Mouse (Mus musculus) frontal cortex, postnatal 36 days (tissue): Measurements from ENCODE around the gene Pkd1l2.

Experiments used
- DNase-seq, 2 experiments: peaks; one replicate each; pipeline ENCODE4 v3.0.0; 2022; ENCODE audit warnings: low spot score in 2 of 2

Pkd1l2 gene

DNA sequence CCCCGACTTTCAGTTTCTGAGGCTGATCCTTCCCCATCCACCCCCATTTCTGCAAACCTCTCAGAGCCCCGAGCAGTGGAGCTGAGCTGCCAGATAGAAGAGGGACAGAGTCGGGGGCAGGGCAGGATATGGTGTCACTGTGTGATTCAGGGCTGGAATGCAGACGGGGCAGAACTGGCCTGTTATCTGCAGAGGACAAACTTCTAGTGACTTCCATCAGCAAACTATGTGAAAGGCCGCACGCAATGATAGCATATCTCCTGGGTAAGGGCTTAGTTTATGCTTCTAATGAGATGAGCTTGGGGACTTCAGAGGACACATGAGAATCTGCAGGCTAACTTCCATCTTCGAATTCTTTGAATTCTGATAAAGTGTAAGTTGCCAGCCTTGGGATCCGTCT, 3.3 kb upstream of the Pkd1l2 start:
- no peak for DNase-seq

GRCm38 (mm10) chr8:117082947-117083559, 804 bp upstream of the Pkd1l2 start:
- no peak for DNase-seq

DNA sequence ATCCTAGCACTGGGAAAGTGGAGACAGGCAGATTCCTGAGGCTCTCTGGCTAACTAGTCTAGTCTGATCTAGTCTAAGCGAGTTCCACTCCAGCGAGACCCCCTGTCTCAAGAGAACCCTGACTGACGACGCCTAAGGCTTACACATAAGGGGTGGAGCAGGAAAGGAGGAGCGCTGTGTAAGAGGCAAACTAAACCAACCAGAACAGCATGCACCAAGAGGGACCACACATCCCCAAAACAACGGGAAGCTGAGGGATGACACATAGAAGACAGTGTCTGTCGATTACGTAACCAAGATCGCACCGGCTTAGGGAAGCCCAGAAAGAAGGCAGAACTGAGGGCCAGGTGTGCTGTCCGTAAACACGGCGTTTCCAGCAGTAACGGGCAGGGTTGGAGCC, 2.6 kb downstream of the Pkd1l2 start:
- no peak for DNase-seq

- DNase-seq: no peak
These were observed 3.8 kb downstream of the Pkd1l2 start for GRCm38 (mm10) chr8:117078367-117078926.

GRCm38 (mm10) chr8:117074350-117075182, 7.7 kb downstream of the Pkd1l2 start:
- DNase-seq: no peak

GRCm38 (mm10) chr8:117069708-117070107, 12.5 kb downstream of the Pkd1l2 start:
- DNase-seq: peak in 1 of 2 experiments; percentile 16

DNA sequence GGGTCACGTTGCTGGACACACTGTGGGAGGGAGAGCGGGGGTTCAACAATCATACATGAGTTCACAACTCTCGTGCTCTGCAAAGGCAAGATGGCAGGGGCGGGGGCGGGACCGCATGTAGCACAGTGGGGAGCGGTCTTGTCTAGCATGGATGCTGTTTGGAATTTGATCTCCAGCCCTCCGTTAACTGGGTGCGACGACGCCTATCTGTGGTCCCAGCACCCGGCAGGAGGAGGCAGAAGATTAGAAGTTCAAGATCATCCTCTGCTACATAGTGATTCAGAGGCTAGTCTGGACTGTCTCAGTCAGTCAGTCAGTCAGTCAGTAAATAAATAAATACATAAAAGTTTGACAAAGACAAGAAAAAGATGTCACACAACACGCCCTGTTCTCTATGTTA, 14.0 kb downstream of the Pkd1l2 start:
- no peak for DNase-seq

DNA sequence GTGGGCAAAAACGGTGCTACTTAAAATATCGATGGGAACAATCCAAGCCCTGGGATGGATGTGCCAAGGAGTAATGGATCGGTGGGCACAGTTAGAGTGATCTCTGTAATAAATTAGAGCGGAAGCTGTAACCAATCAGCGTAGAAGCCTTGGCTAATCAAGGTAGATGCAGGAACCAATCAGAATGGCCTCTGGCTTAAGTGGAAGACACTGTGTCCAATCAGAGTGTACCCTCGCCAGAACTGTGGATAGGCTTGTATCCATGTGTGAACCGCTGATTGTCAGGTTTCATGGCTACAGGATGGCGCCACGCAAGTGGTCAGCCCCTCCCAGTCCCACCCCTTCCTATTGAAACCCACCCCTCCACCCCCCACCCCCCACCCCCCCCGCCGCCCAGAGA, 14.9 kb downstream of the Pkd1l2 start:
- no peak for DNase-seq

DNA sequence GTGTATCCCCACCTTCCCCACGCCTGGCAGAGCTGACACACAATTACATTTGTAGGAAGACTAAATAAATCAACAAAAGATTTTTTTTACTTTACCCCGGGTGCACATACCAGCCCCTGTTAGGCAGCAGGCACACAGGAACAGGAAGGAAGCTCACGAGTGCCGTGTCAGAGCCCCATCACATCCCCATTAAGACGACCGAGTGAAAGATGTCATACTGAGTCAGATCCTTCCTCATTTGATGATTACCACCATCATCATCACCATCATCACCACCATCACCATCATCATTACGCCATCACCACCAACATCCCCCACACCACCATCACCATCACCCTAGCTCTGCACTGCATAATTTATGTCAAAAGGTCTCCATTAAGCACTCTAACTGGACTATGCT, 15.3 kb downstream of the Pkd1l2 start:
- no peak for DNase-seq

GRCm38 (mm10) chr8:117061180-117061880, 20.9 kb downstream of the Pkd1l2 start:
- DNase-seq: peak; percentile 40 to 61

DNA sequence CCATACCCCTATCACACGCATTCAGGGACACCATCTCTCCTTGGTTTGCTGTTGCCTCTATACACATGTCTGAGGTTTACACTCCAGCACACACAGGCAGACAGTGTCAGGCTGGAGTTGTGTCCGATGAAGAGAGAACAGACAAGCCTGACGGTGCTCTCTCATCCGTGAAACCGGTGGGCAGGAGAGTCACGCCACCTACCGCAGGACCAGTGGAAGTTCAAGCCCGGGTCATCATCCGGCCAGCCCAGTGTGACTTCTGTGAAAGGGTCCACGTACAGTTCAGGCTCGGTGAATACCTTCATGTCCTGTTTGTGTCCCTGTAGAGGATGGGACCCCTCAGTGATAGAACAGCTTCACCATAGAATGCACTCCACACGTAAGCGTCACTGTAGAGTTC, 21.9 kb downstream of the Pkd1l2 start:
- no peak for DNase-seq

DNA sequence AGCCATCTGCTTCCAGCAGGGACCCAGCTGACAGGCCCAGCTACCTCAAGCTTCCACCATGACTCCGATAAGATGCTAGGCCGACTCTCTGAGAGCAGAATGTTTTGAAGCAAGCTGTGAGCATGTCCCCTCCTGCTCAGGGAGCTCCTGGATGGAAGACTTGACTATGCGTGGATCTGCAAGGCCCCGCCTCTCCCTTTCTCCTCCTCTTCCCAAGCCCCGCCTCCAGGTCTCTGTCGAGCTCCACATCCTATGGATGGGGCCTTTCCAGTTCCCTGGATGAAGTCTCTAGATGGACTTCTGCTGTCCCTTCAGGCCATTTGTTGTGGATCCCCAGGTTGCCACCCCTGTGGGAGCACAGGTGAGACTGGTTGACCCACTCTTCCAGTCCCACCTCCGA, 23.2 kb downstream of the Pkd1l2 start:
- no peak for DNase-seq

DNA sequence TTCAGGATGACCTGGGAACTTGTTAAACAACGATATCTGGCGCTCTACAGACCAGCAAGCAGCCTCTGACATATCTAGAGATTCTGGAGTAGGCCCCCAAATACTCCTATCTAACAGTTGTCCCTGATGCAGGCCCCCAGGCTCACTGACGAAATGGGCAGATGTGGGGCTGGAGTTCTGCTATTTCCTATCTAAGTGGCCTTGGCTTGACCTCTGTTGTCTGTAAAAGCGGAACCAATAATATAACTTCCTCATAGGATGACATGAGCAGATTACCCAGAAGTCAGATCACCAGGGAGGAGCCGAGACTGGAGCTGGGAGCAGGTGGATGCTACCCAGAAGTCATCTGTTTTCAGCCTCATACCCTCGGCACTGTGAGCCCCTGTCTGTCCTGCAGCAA, 27.2 kb downstream of the Pkd1l2 start:
- no peak for DNase-seq

- DNase-seq: no peak
These were observed 28.1 kb downstream of the Pkd1l2 start for GRCm38 (mm10) chr8:117054146-117054545.

DNA sequence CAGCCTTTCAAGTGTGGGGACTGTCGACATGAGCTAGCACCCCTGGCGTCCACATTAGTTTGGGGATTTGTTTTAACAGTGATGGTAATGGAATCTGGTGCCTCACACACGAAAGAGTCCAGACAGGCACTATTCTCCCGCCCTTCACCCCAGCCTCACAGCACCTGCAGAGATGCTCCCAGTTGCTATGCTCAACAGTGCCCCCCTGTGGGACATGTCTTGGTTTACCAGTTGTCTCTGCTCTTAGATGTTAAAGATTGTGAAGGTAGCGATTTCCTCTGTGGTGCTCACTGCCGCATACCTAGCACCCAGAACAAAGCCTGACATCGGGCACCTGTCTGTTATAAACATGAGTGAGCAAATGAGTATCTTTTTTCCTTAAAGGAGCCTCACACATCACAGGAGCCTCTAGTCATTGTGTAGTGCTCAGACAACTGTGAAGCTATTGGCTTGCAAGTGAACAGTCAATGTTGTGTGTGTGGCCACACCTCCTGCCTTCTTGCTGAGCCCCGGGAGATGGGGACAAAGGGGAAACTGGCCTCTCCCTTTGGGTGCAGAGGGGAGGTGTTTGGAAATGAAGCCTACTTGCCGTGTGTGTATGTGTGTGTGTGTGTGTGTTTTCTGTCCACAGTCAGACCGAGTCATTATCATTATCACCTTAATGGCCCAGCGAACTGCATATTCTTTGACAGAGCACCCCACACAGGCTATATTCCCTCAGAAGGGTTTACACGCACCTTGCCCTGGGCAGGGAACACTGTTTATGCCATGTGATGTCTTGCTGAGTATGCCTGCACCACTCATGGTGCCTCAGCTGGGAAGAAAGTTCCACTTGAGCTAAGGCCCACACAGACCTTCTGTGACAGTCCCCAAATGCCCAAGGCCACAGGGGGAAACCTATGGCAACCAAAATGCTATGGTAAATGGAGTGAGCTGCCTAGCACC, 28.8 kb downstream of the Pkd1l2 start:
- DNase-seq: peak in 1 of 2 experiments; percentile 6

- no peak for DNase-seq
These were observed 30.9 kb downstream of the Pkd1l2 start for GRCm38 (mm10) chr8:117051316-117051715.

GRCm38 (mm10) chr8:117050763-117051162, 31.5 kb downstream of the Pkd1l2 start:
- DNase-seq: no peak

DNA sequence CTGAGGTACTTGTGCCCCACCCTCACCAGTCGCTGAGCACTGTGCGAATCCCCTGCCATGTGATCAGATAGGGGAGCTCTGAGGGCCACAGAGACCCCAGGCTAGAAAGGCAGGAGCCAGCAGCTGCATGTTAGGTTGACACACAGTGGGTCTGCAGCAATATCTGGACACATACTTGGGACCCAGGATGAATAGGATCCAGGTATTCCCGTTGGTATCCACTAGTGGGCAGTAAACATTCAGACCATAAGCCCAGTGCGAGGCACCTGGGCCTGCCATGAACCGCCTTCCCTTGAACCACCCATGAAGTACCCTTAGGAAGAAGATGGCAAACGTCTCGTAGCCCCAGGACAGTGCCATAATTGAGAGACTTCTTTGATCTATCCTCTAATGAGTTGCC, 32.8 kb downstream of the Pkd1l2 start:
- no peak for DNase-seq

GRCm38 (mm10) chr8:117043584-117043983, 38.7 kb downstream of the Pkd1l2 start:
- DNase-seq: no peak

DNA sequence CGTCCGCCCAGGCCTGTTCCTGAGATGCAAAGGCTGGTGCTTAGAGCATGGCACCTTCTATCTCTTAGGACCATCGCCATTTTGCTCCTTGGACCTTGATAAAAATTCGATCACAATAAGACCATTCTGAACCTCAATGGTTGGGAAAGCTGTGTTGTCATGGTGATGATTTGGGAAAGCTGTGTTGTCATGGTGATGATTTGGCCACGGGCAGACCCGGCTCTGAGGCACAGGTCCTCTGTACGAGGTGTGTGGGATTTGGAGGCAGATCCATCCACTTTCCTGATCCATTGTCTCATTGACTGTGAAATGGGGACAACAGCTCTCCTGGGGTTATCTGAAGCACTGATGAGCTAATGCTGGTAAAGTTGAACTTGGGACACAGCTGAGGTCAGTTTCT, 42.4 kb downstream of the Pkd1l2 start:
- peak in 1 of 2 experiments; percentile 4 for DNase-seq

- DNase-seq: no peak
These were observed 44.8 kb downstream of the Pkd1l2 start for GRCm38 (mm10) chr8:117037374-117037935.
